Mouse (Mus musculus) forebrain, embryonic 12.5 days (tissue): ENCODE data around the gene E430018J23Rik. TPM values are rescaled to one million over a fixed set of nuclear protein-coding genes. Genes with fewer than 3 reads are reported as not detected.
"Not testable (repeated sequence)": the region's sequence is repeated elsewhere in the genome, so short reads cannot be mapped to it uniquely, and the experiment has no call there.

Experiments used
- ATAC-seq: fragments of 200-750 bp; cut with Nextera tagmentation; 2 replicates; pipeline ENCODE4 v1.8.0; 2017; ENCODE audit warnings: moderate TSS enrichment; ENCODE audit not compliant: low FRiP score
- H3K27ac ChIP-seq: fragments of 300-500 bp; sonication (generic); 2 replicates; pipeline ENCODE4 v1.5.1; 2016; ENCODE audit warnings: mild to moderate bottlenecking
- H3K27me3 ChIP-seq: fragments of 300-500 bp; sonication (generic); 2 replicates; pipeline ENCODE4 v1.6.1; 2016; ENCODE audit warnings: mild to moderate bottlenecking
- H3K36me3 ChIP-seq: fragments of 300-500 bp; sonication (generic); replicated peaks from 2 replicates; pipeline ENCODE4 v1.6.1; 2016; ENCODE audit warnings: mild to moderate bottlenecking
- H3K4me1 ChIP-seq: fragments of 300-500 bp; sonication (generic); 2 replicates; pipeline ENCODE4 v1.6.1; 2016
- H3K4me2 ChIP-seq: fragments of 300-500 bp; sonication (generic); 2 replicates; pipeline ENCODE4 v1.6.1; 2016; ENCODE audit warnings: mild to moderate bottlenecking, moderate library complexity
- H3K4me3 ChIP-seq: fragments of 300-500 bp; sonication (generic); replicated peaks from 2 replicates; pipeline ENCODE4 v1.5.1; 2016; ENCODE audit warnings: mild to moderate bottlenecking
- H3K9ac ChIP-seq: fragments of 300-500 bp; sonication (generic); 2 replicates; pipeline ENCODE4 v1.6.1; 2016; ENCODE audit warnings: mild to moderate bottlenecking
- H3K9me3 ChIP-seq: fragments of 300-500 bp; sonication (generic); 2 replicates; pipeline ENCODE4 v1.6.1; 2016
- WGBS: fragments of 180-500 bp; shearing (Covaris S2); methylation state at CpG from one replicate; pipeline ENCODE4 v1.1.7; 2016; 5-methylcytosine and 5-hydroxymethylcytosine counted together
- polyA plus RNA-seq: library from polyadenylated mRNA; unstranded; fragments of >200 nt; fragmentation: Nextera tagmentation; extraction: Ambion mirVana; gene quantifications from 2 replicates; pipeline ENCODE4 v1.2.1, GENCODE M21; 2016

The E430018J23Rik gene
- polyA plus RNA-seq, 1 experiment from 2014 or later, result 5.5 TPM

DNA sequence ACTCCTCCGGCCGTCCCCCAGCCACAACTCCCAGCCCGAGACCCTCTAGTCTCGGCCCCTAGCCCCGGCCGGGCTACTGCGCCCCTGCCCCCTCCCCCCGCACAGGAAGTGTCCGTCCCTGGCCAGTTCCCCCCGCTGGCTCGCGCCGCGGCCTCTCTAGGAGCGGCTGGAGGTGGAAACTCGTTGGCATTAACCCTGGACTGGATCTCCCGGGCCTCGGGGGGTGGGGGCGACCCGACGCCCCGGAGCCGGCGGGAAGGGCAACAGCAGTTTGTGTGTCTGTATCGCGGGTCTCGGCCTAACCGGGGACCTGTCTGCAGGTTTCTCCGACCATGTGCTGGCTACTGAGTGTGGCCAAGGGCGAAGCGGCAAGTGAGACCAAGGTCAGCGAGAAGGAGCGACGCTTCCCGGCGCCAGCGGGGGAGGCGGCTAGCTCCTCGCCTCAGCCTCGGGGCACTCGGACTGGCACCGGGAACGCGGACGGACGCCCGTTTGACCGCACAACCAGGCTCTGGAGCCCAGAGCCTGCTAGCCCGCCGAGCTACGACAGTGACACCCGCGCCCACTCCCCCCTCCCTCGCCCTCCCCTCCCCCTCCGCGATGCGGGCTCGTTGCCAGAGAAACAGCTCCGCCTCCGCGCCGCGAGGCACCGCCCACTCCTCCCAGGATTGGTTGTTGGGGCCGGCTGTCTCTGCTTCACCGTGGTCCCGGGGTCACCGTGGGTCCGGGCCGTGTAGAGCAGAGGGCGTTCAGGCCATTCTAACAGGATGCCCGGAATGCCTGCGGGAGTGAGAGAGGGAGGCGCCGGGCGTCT is 47.7 kb downstream of the E430018J23Rik start, which contains the start of gene Zfp768:
Zfp768 (minus strand) TSS at position 78 of the 814 bp plus-strand sequence.
- H3K27ac ChIP-seq, result peak within 1 kb of the TSS; percentile 83
- 0 out of 2 replicates have a peak, but pooled peaks cover 4% of the 10 kb centered on the region for H3K27me3 ChIP-seq
- peaks cover 29% of the 10 kb centered on the region for H3K36me3 ChIP-seq
- peaks cover 19% of the 10 kb centered on the region for H3K4me1 ChIP-seq
- peak within 1 kb of the TSS; percentile 87 for H3K4me3 ChIP-seq
- H3K4me2 ChIP-seq, result peak within 1 kb of the TSS; percentile 87
- under 1% methylated on average over 66 of the region's 76 CpGs for WGBS
- ATAC-seq, result peak; percentile 93
- no peaks in the 10 kb centered on the region for H3K9me3 ChIP-seq
- peak within 1 kb of the TSS; percentile 93 for H3K9ac ChIP-seq

DNA sequence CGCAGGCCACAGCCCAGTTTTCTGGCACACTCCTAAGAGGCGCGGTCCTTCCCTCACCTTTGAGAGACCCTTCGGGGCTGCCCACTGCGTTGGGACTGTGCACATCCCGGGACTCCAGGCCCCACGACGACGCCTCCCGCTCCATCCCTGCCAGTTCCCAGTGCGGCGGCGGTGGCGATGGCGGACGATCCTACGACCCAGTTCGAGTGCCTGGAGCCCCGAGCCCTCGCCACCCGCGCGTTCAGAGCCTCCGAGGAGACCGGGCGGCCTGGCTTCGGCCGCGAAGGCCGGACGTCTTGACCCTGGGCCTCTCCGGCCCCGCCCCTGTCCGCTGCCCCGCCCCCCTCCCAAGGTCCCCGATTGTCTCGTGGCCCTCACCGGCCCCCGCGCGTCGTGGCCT is 48.3 kb downstream of the E430018J23Rik start:
- H3K36me3 ChIP-seq, result peaks cover 29% of the 10 kb centered on the region
- under 1% methylated on average over 41 of the region's 42 CpGs for WGBS

DNA sequence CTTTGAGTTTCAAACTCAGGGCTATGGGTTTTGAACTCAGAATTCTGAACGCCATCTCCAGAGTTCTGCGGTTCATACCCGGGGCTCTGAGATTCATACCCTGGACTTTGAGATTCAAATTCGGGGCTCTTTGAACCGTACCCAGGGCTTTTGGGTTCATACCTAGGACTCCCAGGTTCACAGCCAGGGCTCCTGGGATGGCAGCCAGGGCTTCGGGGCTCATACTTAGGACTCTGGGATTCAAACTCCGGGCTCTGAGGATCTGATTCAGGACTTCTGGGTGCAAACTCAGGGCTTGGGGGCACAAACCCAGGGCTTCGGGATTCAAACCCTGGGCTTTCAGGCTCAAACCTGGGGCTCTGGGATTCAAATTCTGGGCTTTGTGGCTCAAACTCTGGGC is 49.1 kb downstream of the E430018J23Rik start:
- Histone ChIP-seq H3K4me3 (peak overlapping the region; percentile 87), H3K4me1 (peaks cover 19% of the 10 kb centered on the region), H3K4me2 (peak overlapping the region; percentile 87), H3K27me3 (0 out of 2 replicates have a peak, but pooled peaks cover 4% of the 10 kb centered on the region), H3K36me3 (peaks cover 29% of the 10 kb centered on the region), H3K9ac (peak overlapping the region; percentile 93), H3K27ac (no peak overlapping the region), H3K9me3 (no peaks in the 10 kb centered on the region)
- WGBS, result 91% methylated on average over 8 of the region's 8 CpGs
- no peak for ATAC-seq

More for the DNA sequence above, 48.3 kb downstream of the E430018J23Rik start:
- no peaks in the 10 kb centered on the region for H3K9me3 ChIP-seq
- H3K9ac ChIP-seq, result peak overlapping the region; percentile 93
- H3K27ac ChIP-seq, result peak overlapping the region; percentile 83
- H3K27me3 ChIP-seq, result 0 out of 2 replicates have a peak, but pooled peaks cover 4% of the 10 kb centered on the region
- peak overlapping the region; percentile 87 for H3K4me2 ChIP-seq
- H3K4me3 ChIP-seq, result peak overlapping the region; percentile 87
- peaks cover 19% of the 10 kb centered on the region for H3K4me1 ChIP-seq
- peak; percentile 34 for ATAC-seq

DNA sequence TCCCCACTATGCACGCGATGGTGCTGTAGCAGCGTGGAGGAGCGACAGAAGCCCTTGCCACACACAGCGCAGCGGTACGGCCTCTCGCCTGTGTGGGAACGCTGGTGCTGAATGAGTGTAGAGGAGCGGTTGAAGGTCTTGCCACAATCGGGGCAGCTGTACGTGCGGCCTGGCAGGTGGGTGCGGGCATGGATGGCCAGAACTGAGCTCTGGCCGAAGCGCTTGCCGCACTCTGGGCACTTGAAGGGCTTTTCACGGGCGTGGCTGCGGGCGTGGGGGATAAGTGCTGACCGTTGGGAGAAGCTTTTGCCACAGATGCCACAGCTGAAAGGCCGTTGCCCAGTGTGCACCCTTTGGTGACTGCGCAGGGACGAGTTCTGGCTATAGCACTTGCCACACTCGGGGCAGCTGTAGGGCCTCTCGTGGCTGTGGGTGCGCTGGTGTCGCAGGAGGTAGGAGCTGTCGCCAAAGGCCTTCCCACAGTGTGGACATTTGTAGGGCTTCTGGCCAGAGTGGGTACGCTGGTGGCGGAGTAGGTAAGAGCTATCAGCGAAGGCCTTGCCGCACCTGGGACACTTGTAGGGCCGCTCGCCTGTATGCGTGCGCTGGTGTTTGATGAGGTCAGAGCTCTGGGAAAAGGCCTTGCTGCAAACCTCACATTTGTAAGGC is 49.9 kb downstream of the E430018J23Rik start:
- Histone ChIP-seq H3K4me2 (no peak overlapping the region), H3K4me1 (peaks cover 19% of the 10 kb centered on the region), H3K9me3 (no peaks in the 10 kb centered on the region), H3K36me3 (peaks cover 29% of the 10 kb centered on the region), H3K27me3 (0 out of 2 replicates have a peak, but pooled peaks cover 4% of the 10 kb centered on the region), H3K4me3 (no peak overlapping the region), H3K9ac (no peak overlapping the region), H3K27ac (no peak overlapping the region)
- no peak for ATAC-seq
- 95% methylated on average over 38 of the region's 38 CpGs for WGBS

DNA sequence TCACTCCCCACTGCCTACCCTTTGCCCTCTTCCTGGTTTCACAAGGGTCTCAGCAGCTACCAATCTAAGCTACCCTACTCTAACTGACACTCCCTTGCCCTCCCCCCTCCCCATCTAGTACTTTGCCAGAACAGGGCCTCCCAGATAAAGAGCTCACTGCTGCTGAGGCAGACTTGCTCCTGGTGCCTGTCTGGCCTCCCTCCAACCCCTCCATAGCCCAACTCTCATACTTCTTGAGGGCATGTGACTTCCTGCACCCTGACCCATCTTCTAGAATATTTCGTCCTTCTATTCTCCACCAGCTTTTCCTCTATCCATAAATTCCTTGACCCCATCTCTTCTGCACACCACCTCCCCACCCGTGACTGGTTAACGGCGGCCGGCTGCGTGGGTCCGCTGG is 50.5 kb downstream of the E430018J23Rik start:
- H3K4me3 ChIP-seq, result no peak overlapping the region
- WGBS, result 97% methylated on average over 7 of the region's 7 CpGs
- H3K27ac ChIP-seq, result no peak overlapping the region
- H3K9ac ChIP-seq, result no peak overlapping the region
- no peak overlapping the region for H3K4me2 ChIP-seq
- peaks cover 29% of the 10 kb centered on the region for H3K36me3 ChIP-seq
- H3K27me3 ChIP-seq, result 0 out of 2 replicates have a peak, but pooled peaks cover 4% of the 10 kb centered on the region
- no peak for ATAC-seq
- peaks cover 19% of the 10 kb centered on the region for H3K4me1 ChIP-seq
- H3K9me3 ChIP-seq, result no peaks in the 10 kb centered on the region

DNA sequence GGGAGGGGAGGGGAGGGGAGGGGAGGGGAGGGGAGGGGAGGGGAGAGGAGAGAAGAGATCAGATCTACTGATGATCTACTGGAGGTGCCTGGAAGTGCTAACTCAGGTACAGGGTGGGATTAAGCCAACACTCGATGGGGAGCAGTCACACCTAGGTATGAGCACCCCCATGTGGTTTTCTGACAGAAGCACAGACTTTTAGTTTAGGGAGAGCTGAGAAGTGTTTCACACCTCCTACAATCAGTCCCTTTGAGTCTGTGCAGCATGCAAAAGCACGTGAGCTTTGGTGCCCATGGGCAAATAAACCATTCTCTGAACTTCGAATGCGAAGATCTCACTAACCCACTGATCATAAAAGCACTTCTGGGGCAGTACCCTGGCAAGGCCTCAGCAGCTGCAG is 51.1 kb downstream of the E430018J23Rik start:
- no peak overlapping the region for H3K9ac ChIP-seq
- H3K4me1 ChIP-seq, result peaks cover 19% of the 10 kb centered on the region
- H3K4me2 ChIP-seq, result no peak overlapping the region
- 0 out of 2 replicates have a peak, but pooled peaks cover 1% of the 10 kb centered on the region for H3K27me3 ChIP-seq
- H3K9me3 ChIP-seq, result no peaks in the 10 kb centered on the region
- no peak overlapping the region for H3K27ac ChIP-seq
- 63% methylated on average over 4 of the region's 4 CpGs for WGBS
- H3K36me3 ChIP-seq, result peaks cover 29% of the 10 kb centered on the region
- H3K4me3 ChIP-seq, result no peak overlapping the region
- ATAC-seq, result no peak

DNA sequence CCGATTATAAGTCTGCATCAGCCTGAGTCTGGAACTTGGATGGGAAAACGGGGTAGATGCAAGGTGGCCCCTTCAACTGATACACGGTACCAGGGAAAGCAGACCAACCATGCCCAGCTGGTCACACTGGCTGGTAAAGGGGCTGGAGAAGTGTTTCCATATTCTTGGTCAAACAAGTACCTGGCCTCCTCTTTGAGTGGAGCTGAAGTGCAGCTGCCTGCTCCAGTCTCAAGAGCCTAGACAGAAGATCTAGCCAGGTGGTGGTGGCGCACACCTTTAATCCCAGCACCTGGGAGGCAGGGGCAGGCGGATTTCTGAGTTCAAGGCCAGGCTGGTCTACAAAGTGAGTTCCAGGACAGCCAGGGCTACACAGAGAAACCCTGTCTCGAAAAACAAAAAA is 51.6 kb downstream of the E430018J23Rik start:
- not testable (repeated sequence) for H3K9ac ChIP-seq

DNA sequence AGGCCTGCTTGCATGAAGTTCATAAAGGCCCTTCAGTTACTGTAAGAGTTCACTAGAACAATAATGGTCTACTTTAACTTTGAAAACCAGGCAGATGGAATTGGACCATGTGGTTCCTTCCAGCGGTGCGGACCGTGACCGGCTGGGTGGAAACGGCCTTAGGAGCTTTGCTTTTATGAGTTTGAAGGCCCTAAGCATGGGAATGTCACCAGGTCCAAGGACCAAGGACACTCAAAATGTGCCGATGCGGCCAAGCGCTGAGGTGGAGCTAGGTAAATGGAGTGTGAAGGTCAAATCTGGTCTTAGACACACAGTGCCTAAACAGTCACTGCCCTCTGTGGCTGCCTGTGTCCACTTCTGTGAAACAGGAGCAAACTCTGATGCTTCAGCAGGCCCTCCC is 52.1 kb downstream of the E430018J23Rik start:
- no peak overlapping the region for H3K4me3 ChIP-seq
- 98% methylated on average over 8 of the region's 8 CpGs for WGBS
- H3K27me3 ChIP-seq, result no peaks in the 10 kb centered on the region
- ATAC-seq, result no peak
- H3K9ac ChIP-seq, result no peak overlapping the region; the same call in 1 of the 2 replicates
- H3K9me3 ChIP-seq, result no peaks in the 10 kb centered on the region
- peaks cover 13% of the 10 kb centered on the region for H3K4me1 ChIP-seq
- peaks cover 29% of the 10 kb centered on the region for H3K36me3 ChIP-seq
- no peak overlapping the region for H3K4me2 ChIP-seq
- no peak overlapping the region for H3K27ac ChIP-seq

More for the DNA sequence above, 51.6 kb downstream of the E430018J23Rik start:
- peaks cover 18% of the 10 kb centered on the region for H3K4me1 ChIP-seq
- ATAC-seq, H3K27me3 ChIP-seq, H3K4me3 ChIP-seq, H3K27ac ChIP-seq, H3K9me3 ChIP-seq, H3K4me2 ChIP-seq: not testable (repeated sequence)
- 90% methylated on average over 6 of the region's 6 CpGs for WGBS
- peaks cover 29% of the 10 kb centered on the region for H3K36me3 ChIP-seq

Other genes starting within 250 kb of the E430018J23Rik start
- 104 and 108 TPM in 2 replicates for gene Cd2bp2, start 197.6 kb downstream of the E430018J23Rik start, polyA plus RNA-seq
- gene Tbc1d10b, start 185.2 kb downstream of the E430018J23Rik start, polyA plus RNA-seq, result 30.8 and 34.3 TPM in 2 replicates
- 9.2 and 10.1 TPM in 2 replicates for gene Mylpf, start 184.7 kb downstream of the E430018J23Rik start, polyA plus RNA-seq
- 77.6 and 80.2 TPM in 2 replicates for gene Zfp553, start 160.6 kb downstream of the E430018J23Rik start, polyA plus RNA-seq
- gene Sept1, start 160.5 kb downstream of the E430018J23Rik start, polyA plus RNA-seq, result 42.6 and 43.4 TPM in 2 replicates
- gene Zfp771, start 149.4 kb downstream of the E430018J23Rik start, polyA plus RNA-seq, result 53.3 and 60.3 TPM in 2 replicates
- 208 and 224 TPM in 2 replicates for gene Dctpp1, start 132.9 kb downstream of the E430018J23Rik start, polyA plus RNA-seq
- 73.7 and 81.6 TPM in 2 replicates for gene Sephs2, start 119.6 kb downstream of the E430018J23Rik start, polyA plus RNA-seq
- gene Itgal, start 97.4 kb downstream of the E430018J23Rik start, polyA plus RNA-seq, result 0.26 and 0.47 TPM in 2 replicates
- 16.3 and 18.4 TPM in 2 replicates for gene Zfp768, start 48.0 kb downstream of the E430018J23Rik start, polyA plus RNA-seq
- 6.9 and 9.1 TPM in 2 replicates for gene Zfp747, start 17.6 kb downstream of the E430018J23Rik start, polyA plus RNA-seq
- gene 9130019O22Rik, start 6.5 kb downstream of the E430018J23Rik start, polyA plus RNA-seq, result 5.2 and 5.6 TPM in 2 replicates
- 5.3 and 6.4 TPM in 2 replicates for gene Zfp764, start 13.2 kb upstream of the E430018J23Rik start, polyA plus RNA-seq
- 32.3 and 36.4 TPM in 2 replicates for gene Zfp688, start 28.4 kb upstream of the E430018J23Rik start, polyA plus RNA-seq
- 16.0 and 18.8 TPM in 2 replicates for gene Zfp689, start 55.5 kb upstream of the E430018J23Rik start, polyA plus RNA-seq
- gene Prr14, start 66.0 kb upstream of the E430018J23Rik start, polyA plus RNA-seq, result 63.0 and 64.7 TPM in 2 replicates
- gene Fbrs, start 85.6 kb upstream of the E430018J23Rik start, polyA plus RNA-seq, result 10.4 and 12.3 TPM in 2 replicates
- 87.4 and 92.1 TPM in 2 replicates for gene Srcap, start 118.4 kb upstream of the E430018J23Rik start, polyA plus RNA-seq
- gene Gm42715, start 126.0 kb upstream of the E430018J23Rik start, polyA plus RNA-seq, result 16.4 and 16.8 TPM in 2 replicates
- 4.2 and 4.7 TPM in 2 replicates for gene Tmem265, start 167.8 kb upstream of the E430018J23Rik start, polyA plus RNA-seq
- gene Phkg2, start 179.7 kb upstream of the E430018J23Rik start, polyA plus RNA-seq, result 56.6 and 60.7 TPM in 2 replicates
- 12.7 and 16.3 TPM in 2 replicates for gene Ccdc189, start 195.0 kb upstream of the E430018J23Rik start, polyA plus RNA-seq
- 67.7 and 74.1 TPM in 2 replicates for gene Rnf40, start 195.1 kb upstream of the E430018J23Rik start, polyA plus RNA-seq
- gene Zfp629, start 222.2 kb upstream of the E430018J23Rik start, polyA plus RNA-seq, result 31.7 and 34.6 TPM in 2 replicates